Comparison of ENCODE assay signal across 17 mouse cellular contexts in the genomic region with DNA sequence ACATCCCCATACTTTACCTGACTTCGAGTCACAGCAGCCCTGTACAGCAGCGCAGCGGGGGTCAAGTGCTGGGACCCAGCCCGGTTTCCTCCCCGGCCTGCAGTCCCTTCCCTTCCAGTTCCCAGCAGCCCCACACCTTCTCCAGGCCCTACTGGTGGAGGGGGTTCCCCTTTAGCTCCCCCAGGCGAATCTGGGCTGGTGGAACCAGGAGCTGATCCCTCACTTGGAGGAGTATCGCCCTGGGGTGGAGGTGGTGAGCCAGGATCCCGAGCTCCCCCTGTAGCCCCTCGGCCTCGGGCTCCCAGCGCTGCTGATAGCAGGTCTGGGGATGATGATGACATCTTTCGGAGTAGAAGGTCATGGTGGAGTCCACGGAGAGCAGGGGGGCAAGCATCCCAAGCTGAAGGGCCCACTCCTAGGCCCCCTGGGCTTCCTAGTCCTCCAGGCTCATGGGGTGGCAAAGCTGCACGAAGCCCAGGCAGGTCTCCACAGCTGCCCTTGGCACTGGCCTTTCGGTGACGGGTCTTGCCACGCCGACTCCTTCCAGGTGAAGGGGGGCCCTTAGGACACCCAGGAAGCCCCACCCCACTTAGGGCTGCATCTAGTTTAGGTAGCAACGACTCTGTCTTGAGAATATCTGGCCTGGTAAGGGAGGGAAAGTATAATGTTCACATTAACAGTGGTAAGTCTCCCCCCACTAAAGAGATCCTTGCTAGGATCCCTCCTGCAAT. TPM values are rescaled to one million over a fixed set of nuclear protein-coding genes. Genes with fewer than 3 reads are reported as not detected.
DNase-seq lines count a peak whose midpoint lies in the region; ATAC-seq and TF ChIP-seq lines count a peak whose summit lies in the region.
"Had no signal": no experiment of that assay in that cellular context is flagged by ENCODE, and none has a peak within 500 bp of the region (broad histone marks: within the 10 kb centered on the region; RNA-seq: fewer than 3 reads in every experiment).

No protein-coding gene starts in this region.

- no peak for TF ChIP-seq CTCF in layer of hippocampus, adult 2 months (conservative IDR thresholded peaks at IDR 0.05)
- no peak for TF ChIP-seq CTCF in CH12.LX (conservative IDR thresholded peaks at IDR 0.05 in 1 of 2, IDR thresholded peaks at IDR 0.05 in 1 of 2; ENCODE audit: low read depth in 2 of 2, low read length in 2 of 2)
- no peak for TF ChIP-seq CTCF in left cerebral cortex, adult 2 months (IDR thresholded peaks at IDR 0.05)

- no peak overlapping the region for H3K4me3 ChIP-seq in embryonic facial prominence, embryonic 11.5 days (ENCODE audit: low read depth, low read length)
- H3K4me3 ChIP-seq in embryonic facial prominence, embryonic 10.5 days, result no peak overlapping the region
- no peak overlapping the region for H3K4me3 ChIP-seq in layer of hippocampus, adult 2 months
- no peak overlapping the region for H3K4me3 ChIP-seq in CH12.LX (replicated peaks in 1 of 3; ENCODE audit: low read depth in 2 of 3, low read length in 2 of 3, poor library complexity in 1 of 3)
- no peak overlapping the region for H3K4me3 ChIP-seq in liver, embryonic 13.5 days (replicated peaks)
- H3K4me3 ChIP-seq in left cerebral cortex, adult 2 months, result no peak overlapping the region
- H3K4me3 ChIP-seq: limb, embryonic 12.5 days; neural tube, embryonic 12.5 days had no signal

- dilution Hi-C loops in CH12.LX (cut with MboI; ENCODE audit: extremely low pct_ligation_motif_present, extremely low pct_unique_long_range_greater_than_20kb, low sequenced_read_pairs), result no loop called here

- H3K9ac ChIP-seq in embryonic facial prominence, embryonic 11.5 days (replicated peaks; ENCODE audit: low read length), result no peak overlapping the region
- H3K9ac ChIP-seq in CH12.LX (ENCODE audit: insufficient read depth, low read depth), result no peak overlapping the region
- H3K9ac ChIP-seq in liver, embryonic 13.5 days, result no peak overlapping the region
- H3K9ac ChIP-seq: limb, embryonic 12.5 days; neural tube, embryonic 12.5 days had no signal

- intact Hi-C loops in left cerebral cortex, adult 2 months (cut with DNase I), result no loop called here

- ATAC-seq in embryonic facial prominence, embryonic 11.5 days (replicated peaks; ENCODE audit: insufficient number of reproducible peaks, low FRiP score, low TSS enrichment, low read depth), result 0 out of 2 replicates have a peak, but pooled peaks have one; percentile 11
- ATAC-seq in liver, embryonic 13.5 days (ENCODE audit: low read depth), result 0 out of 2 replicates have a peak, but pooled peaks have one; percentile 9

- H3K79me2 ChIP-seq in CH12.LX (replicated peaks; ENCODE audit: control insufficient read depth, extremely low read depth, insufficient read depth, poor library complexity, severe bottlenecking), result peaks cover 8% of the 10 kb centered on the region

- no peak overlapping the region for H3K27ac ChIP-seq in embryonic facial prominence, embryonic 11.5 days (replicated peaks; ENCODE audit: low read depth, low read length)
- H3K27ac ChIP-seq in embryonic facial prominence, embryonic 10.5 days (replicated peaks), result no peak overlapping the region
- peak overlapping the region; percentile 76; the same call in 1 of the 2 replicates for H3K27ac ChIP-seq in layer of hippocampus, adult 2 months
- H3K27ac ChIP-seq in CH12.LX (ENCODE audit: insufficient read depth, low read depth), result no peak overlapping the region
- H3K27ac ChIP-seq in liver, embryonic 13.5 days, result no peak overlapping the region
- no peak overlapping the region for H3K27ac ChIP-seq in left cerebral cortex, adult 2 months
- H3K27ac ChIP-seq: limb, embryonic 12.5 days; neural tube, embryonic 12.5 days had no signal

- H3K4me2 ChIP-seq in embryonic facial prominence, embryonic 11.5 days (ENCODE audit: low read depth, low read length), result no peak overlapping the region
- H3K4me2 ChIP-seq in CH12.LX (ENCODE audit: insufficient read depth, low read depth, poor library complexity, severe bottlenecking), result no peak overlapping the region
- no peak overlapping the region for H3K4me2 ChIP-seq in liver, embryonic 13.5 days
- H3K4me2 ChIP-seq: limb, embryonic 12.5 days; neural tube, embryonic 12.5 days had no signal

- 87% methylated on average over 19 of the region's 19 CpGs for WGBS in embryonic facial prominence, embryonic 11.5 days
- 89% methylated on average over 19 of the region's 19 CpGs for WGBS in embryonic facial prominence, embryonic 10.5 days
- 88% methylated on average over 19 of the region's 19 CpGs for WGBS in liver, embryonic 13.5 days (ENCODE audit: insufficient replicate concordance)

- TF ChIP-seq RAD21 in CH12.LX (IDR thresholded peaks at IDR 0.05; ENCODE audit: low read depth, low read length), result no peak

- in situ Hi-C loops in CH12.LX (cut with MboI; ENCODE audit: low pct_ligation_motif_present, low pct_unique_long_range_greater_than_20kb, low sequenced_read_pairs), result no loop called here

- TF ChIP-seq POLR2A in CH12.LX (IDR thresholded peaks at IDR 0.05; ENCODE audit: low read depth, low read length), result peak; percentile 5; the same call in 1 of the 2 replicates

- no peaks in the 10 kb centered on the region for H3K4me1 ChIP-seq in embryonic facial prominence, embryonic 11.5 days (ENCODE audit: control insufficient read depth, insufficient read depth, low read length)
- H3K4me1 ChIP-seq in embryonic facial prominence, embryonic 10.5 days, result peaks cover 6% of the 10 kb centered on the region; the same call in 1 of the 2 replicates
- H3K4me1 ChIP-seq in CH12.LX (ENCODE audit: control insufficient read depth in 1 of 2, insufficient read depth in 2 of 2), result no peaks in the 10 kb centered on the region; a peak in 1 of 4 replicates
- H3K4me1 ChIP-seq in liver, embryonic 13.5 days (replicated peaks), result peaks cover 22% of the 10 kb centered on the region
- H3K4me1 ChIP-seq: limb, embryonic 12.5 days; neural tube, embryonic 12.5 days had no signal

- H3K36me3 ChIP-seq in embryonic facial prominence, embryonic 11.5 days (replicated peaks; ENCODE audit: control insufficient read depth, insufficient read depth, low read depth, low read length), result peaks cover 24% of the 10 kb centered on the region
- H3K36me3 ChIP-seq in embryonic facial prominence, embryonic 10.5 days (replicated peaks), result peaks cover 99% of the 10 kb centered on the region
- peaks cover 75 to 96% of the 10 kb centered on the region in 2 experiments for H3K36me3 ChIP-seq in CH12.LX (replicated peaks in 1 of 2; ENCODE audit: control insufficient read depth in 1 of 2, insufficient read depth in 1 of 2, low read length in 1 of 2)
- peaks cover 86% of the 10 kb centered on the region for H3K36me3 ChIP-seq in liver, embryonic 13.5 days

- TF ChIP-seq EP300 in CH12.LX (IDR thresholded peaks at IDR 0.05; ENCODE audit: low read length), result no peak

- DNase-seq in embryonic facial prominence, embryonic 11.5 days (ENCODE audit: low spot score), result no peak
- DNase-seq in embryonic facial prominence, embryonic 10.5 days (ENCODE audit: low spot score), result no peak
- no peak for DNase-seq in layer of hippocampus, adult 2 months (ENCODE audit: low spot score in 2 of 2)
- no peak for DNase-seq in layer of hippocampus, postnatal 14 days (ENCODE audit: low spot score in 2 of 2)
- no peak for DNase-seq in CH12.LX (ENCODE audit: extremely low read depth)
- no peak for DNase-seq in liver, embryonic 13.5 days
- no peak for DNase-seq in left cerebral cortex, adult 2 months (ENCODE audit: extremely low spot score in 1 of 2, low spot score in 2 of 2)
- no peak for DNase-seq in left cerebral cortex, adult 18-20 months (ENCODE audit: low spot score in 2 of 2)
- DNase-seq: adrenal gland, adult 8-10 months; cerebellum, postnatal 14 days; gastrocnemius, postnatal 14 days; kidney, adult 11 months; thymus, adult 2 months had no signal

- H3K27me3 ChIP-seq in embryonic facial prominence, embryonic 11.5 days (ENCODE audit: control insufficient read depth, insufficient read depth, low read length), result no peaks in the 10 kb centered on the region
- no peaks in the 10 kb centered on the region for H3K27me3 ChIP-seq in embryonic facial prominence, embryonic 10.5 days (replicated peaks; ENCODE audit: low read depth, poor library complexity, severe bottlenecking)
- no peaks in the 10 kb centered on the region for H3K27me3 ChIP-seq in CH12.LX (replicated peaks)
- H3K27me3 ChIP-seq in liver, embryonic 13.5 days, result no peaks in the 10 kb centered on the region
- H3K27me3 ChIP-seq: limb, embryonic 12.5 days; neural tube, embryonic 12.5 days had no signal

- H3K9me3 ChIP-seq in embryonic facial prominence, embryonic 11.5 days (replicated peaks; ENCODE audit: control insufficient read depth, low read length), result no peaks in the 10 kb centered on the region
- no peaks in the 10 kb centered on the region for H3K9me3 ChIP-seq in embryonic facial prominence, embryonic 10.5 days
- H3K9me3 ChIP-seq in CH12.LX (replicated peaks; ENCODE audit: low read length), result no peaks in the 10 kb centered on the region
- no peaks in the 10 kb centered on the region for H3K9me3 ChIP-seq in liver, embryonic 13.5 days (replicated peaks)
- H3K9me3 ChIP-seq: limb, embryonic 12.5 days; neural tube, embryonic 12.5 days had no signal

RNA-seq across cellular contexts. Expression of a gene that starts 2.3 kb away (rescaled TPM):
- 3.4 TPM in 1 of 2 replicates, not detected in the other for polyA plus RNA-seq in embryonic facial prominence, embryonic 11.5 days (2014; fragmentation: Nextera tagmentation; extraction: Ambion mirVana)
- polyA plus RNA-seq in embryonic facial prominence, embryonic 10.5 days (2016; fragmentation: Nextera tagmentation; extraction: Ambion mirVana), result 7.6 TPM in 1 of 2 replicates, not detected in the other
- total RNA-seq in layer of hippocampus, adult 2 months (2021), result not detected
- total RNA-seq in layer of hippocampus, postnatal 14 days (2021), result not detected
- not detected in 2 replicates for total RNA-seq in CH12.LX (2012; rRNA removed)
- total RNA-seq in CH12.LX (2014; rRNA removed), result not detected in 2 replicates
- not detected in 2 replicates for polyA plus RNA-seq in CH12.LX (2012; ENCODE audit: insufficient read length, low read depth)
- polyA plus RNA-seq in liver, embryonic 13.5 days (2015; fragmentation: Nextera tagmentation; extraction: Ambion mirVana), result not detected in 2 replicates
- not detected for total RNA-seq in left cerebral cortex, adult 2 months (2021)
- total RNA-seq in left cerebral cortex, adult 18-20 months (2021), result not detected
- total RNA-seq: gastrocnemius, postnatal 14 days; layer of hippocampus, adult 18-20 months had no signal
- polyA plus RNA-seq: heart, postnatal 0 days; limb, embryonic 12.5 days; neural tube, embryonic 12.5 days; thymus, adult 2 months had no signal

RNA-seq across cellular contexts. Expression of a gene that starts 15.6 kb away (rescaled TPM):
- polyA plus RNA-seq in embryonic facial prominence, embryonic 11.5 days (2014; fragmentation: Nextera tagmentation; extraction: Ambion mirVana), result 13.4 and 15.4 TPM in 2 replicates
- polyA plus RNA-seq in embryonic facial prominence, embryonic 10.5 days (2016; fragmentation: Nextera tagmentation; extraction: Ambion mirVana), result 29.1 and 32.3 TPM in 2 replicates
- 10 to 100 TPM; 95.0 to 99.9 TPM for total RNA-seq in layer of hippocampus, adult 2 months (2021)
- 10 to 100 TPM; 81.9 to 89.4 TPM for total RNA-seq in layer of hippocampus, postnatal 14 days (2021)
- total RNA-seq in CH12.LX (2012; rRNA removed), result 2.8 and 3.0 TPM in 2 replicates
- 1.4 and 1.5 TPM in 2 replicates for total RNA-seq in CH12.LX (2014; rRNA removed)
- 2.3 and 3.0 TPM in 2 replicates for polyA plus RNA-seq in CH12.LX (2012; ENCODE audit: insufficient read length, low read depth)
- polyA plus RNA-seq in liver, embryonic 13.5 days (2015; fragmentation: Nextera tagmentation; extraction: Ambion mirVana), result 1.8 and 2.1 TPM in 2 replicates
- 10 to 100 TPM; 96.5 to 96.8 TPM for total RNA-seq in left cerebral cortex, adult 2 months (2021)
- 10 to 100 TPM; 94.3 to 97.3 TPM for total RNA-seq in left cerebral cortex, adult 18-20 months (2021)

RNA-seq across cellular contexts. Expression of a gene that starts 16.7 kb away (rescaled TPM):
- 92.0 and 92.7 TPM in 2 replicates for polyA plus RNA-seq in embryonic facial prominence, embryonic 11.5 days (2014; fragmentation: Nextera tagmentation; extraction: Ambion mirVana)
- polyA plus RNA-seq in embryonic facial prominence, embryonic 10.5 days (2016; fragmentation: Nextera tagmentation; extraction: Ambion mirVana), result 140 and 143 TPM in 2 replicates
- total RNA-seq in layer of hippocampus, adult 2 months (2021), result 10 to 100 TPM; 36.2 to 37.7 TPM
- 10 to 100 TPM; 34.9 to 41.8 TPM for total RNA-seq in layer of hippocampus, postnatal 14 days (2021)
- total RNA-seq in CH12.LX (2012; rRNA removed) (75.6 and 95.5 TPM in 2 replicates), CH12.LX (2014; rRNA removed) (53.1 and 62.2 TPM in 2 replicates)
- 105 and 136 TPM in 2 replicates for polyA plus RNA-seq in CH12.LX (2012; ENCODE audit: insufficient read length, low read depth)
- 52.2 and 55.4 TPM in 2 replicates for polyA plus RNA-seq in liver, embryonic 13.5 days (2015; fragmentation: Nextera tagmentation; extraction: Ambion mirVana)
- 10 to 100 TPM; 32.4 to 36.2 TPM for total RNA-seq in left cerebral cortex, adult 2 months (2021)
- 10 to 100 TPM; 28.8 to 30.3 TPM for total RNA-seq in left cerebral cortex, adult 18-20 months (2021)

RNA-seq across cellular contexts. Expression of a gene that starts 23.5 kb away (rescaled TPM):
- 0.52 and 0.66 TPM in 2 replicates for polyA plus RNA-seq in embryonic facial prominence, embryonic 11.5 days (2014; fragmentation: Nextera tagmentation; extraction: Ambion mirVana)
- polyA plus RNA-seq in embryonic facial prominence, embryonic 10.5 days (2016; fragmentation: Nextera tagmentation; extraction: Ambion mirVana), result 1.8 and 2.8 TPM in 2 replicates
- 1 to 10 TPM; 5.5 TPM for total RNA-seq in layer of hippocampus, adult 2 months (2021)
- 1 to 10 TPM; 4.8 to 6.1 TPM for total RNA-seq in layer of hippocampus, postnatal 14 days (2021)
- 0.76 and 1.0 TPM in 2 replicates for total RNA-seq in CH12.LX (2012; rRNA removed)
- total RNA-seq in CH12.LX (2014; rRNA removed), result 0.82 and 1.1 TPM in 2 replicates
- polyA plus RNA-seq in CH12.LX (2012; ENCODE audit: insufficient read length, low read depth), result 2.1 and 2.7 TPM in 2 replicates
- 0.93 and 1.1 TPM in 2 replicates for polyA plus RNA-seq in liver, embryonic 13.5 days (2015; fragmentation: Nextera tagmentation; extraction: Ambion mirVana)
- 1 to 10 TPM; 2.4 to 2.6 TPM for total RNA-seq in left cerebral cortex, adult 2 months (2021)
- 1 to 10 TPM; 2.3 to 3.8 TPM for total RNA-seq in left cerebral cortex, adult 18-20 months (2021)

RNA-seq across cellular contexts. Expression of a gene that starts 30.9 kb away (rescaled TPM):
- 288 and 290 TPM in 2 replicates for polyA plus RNA-seq in embryonic facial prominence, embryonic 11.5 days (2014; fragmentation: Nextera tagmentation; extraction: Ambion mirVana)
- 206 and 217 TPM in 2 replicates for polyA plus RNA-seq in embryonic facial prominence, embryonic 10.5 days (2016; fragmentation: Nextera tagmentation; extraction: Ambion mirVana)
- total RNA-seq in layer of hippocampus, adult 2 months (2021), result 100 to 1,000 TPM; 496 to 505 TPM
- 100 to 1,000 TPM; 438 to 462 TPM for total RNA-seq in layer of hippocampus, postnatal 14 days (2021)
- total RNA-seq in CH12.LX (2012; rRNA removed) (263 and 281 TPM in 2 replicates), CH12.LX (2014; rRNA removed) (308 and 379 TPM in 2 replicates)
- polyA plus RNA-seq in CH12.LX (2012; ENCODE audit: insufficient read length, low read depth), result 1,350 and 1,545 TPM in 2 replicates
- polyA plus RNA-seq in liver, embryonic 13.5 days (2015; fragmentation: Nextera tagmentation; extraction: Ambion mirVana), result 91.4 and 92.1 TPM in 2 replicates
- total RNA-seq in left cerebral cortex, adult 2 months (2021), result 100 to 1,000 TPM; 497 to 500 TPM
- total RNA-seq in left cerebral cortex, adult 18-20 months (2021), result 100 to 1,000 TPM; 499 to 503 TPM

Comparison
In these comparisons a context has a peak if more than half of its experiments do, and no peak if none do; other contexts are left out.
1. RNA of a gene that starts 15.6 kb away (total RNA-seq): 95.0 to 99.9 TPM in layer of hippocampus, adult 2 months, 94.3 to 97.3 TPM in left cerebral cortex, adult 18-20 months, 96.5 to 96.8 TPM in left cerebral cortex, adult 2 months and 81.9 to 89.4 TPM in layer of hippocampus, postnatal 14 days; 1.4 to 3.0 TPM in CH12.LX; every median in the first group is over 10 times any median in the second.